Mouse (Mus musculus) bone marrow macrophage, adult 2 months (primary cell): ENCODE data around the gene Rap1b. TPM values are rescaled to one million over a fixed set of nuclear protein-coding genes. Genes with fewer than 3 reads are reported as not detected.
A peak's percentile ranks its signal among the peaks of the same experiment; 100 is the strongest.

ENCODE experiments used
- H3K27ac ChIP-seq: 2 replicates; pipeline ENCODE4 v1.5.1; 2012; ENCODE audit warnings: low read depth, low read length; ENCODE audit not compliant: insufficient read depth
- H3K4me1 ChIP-seq: 2 replicates; pipeline ENCODE4 v1.6.1; 2012; ENCODE audit warnings: low read length; ENCODE audit not compliant: control insufficient read depth, insufficient read depth
- H3K4me3 ChIP-seq: 2 replicates; pipeline ENCODE4 v1.5.1; 2012; ENCODE audit warnings: mild to moderate bottlenecking, low read length, moderate library complexity; ENCODE audit not compliant: insufficient read depth
- CTCF ChIP-seq: IDR thresholded peaks from 2 replicates; pipeline ENCODE4 v1.5.1; 2012; ENCODE audit warnings: low read depth, mild to moderate bottlenecking, low read length, moderate library complexity
- POLR2A ChIP-seq: IDR thresholded peaks from 2 replicates; pipeline ENCODE4 v1.6.1; 2012; ENCODE audit warnings: mild to moderate bottlenecking, low read depth, low read length, borderline replicate concordance
- polyA plus RNA-seq: library from polyadenylated mRNA; stranded (reverse); fragments of >200 nt; gene quantifications from 2 replicates; pipeline ENCODE4 v1.2.4, GENCODE M21; 2012; ENCODE audit not compliant: missing spikeins, insufficient read depth, insufficient read length

The Rap1b gene
- polyA plus RNA-seq, 1 experiment, result 458 TPM

GRCm38 (mm10) chr10:117876801-117877200, 31.0 kb upstream of the Rap1b start:
- Histone ChIP-seq H3K27ac (no peak overlapping the region), H3K4me3 (no peak overlapping the region), H3K4me1 (peaks cover 27% of the 10 kb centered on the region)
- TF ChIP-seq CTCF (no peak), POLR2A (no peak)

- TF ChIP-seq CTCF (no peak), POLR2A (no peak)
- H3K27ac ChIP-seq, result no peak overlapping the region
- H3K4me1 ChIP-seq, result peaks cover 27% of the 10 kb centered on the region
- H3K4me3 ChIP-seq, result no peak overlapping the region
These were observed 30.6 kb upstream of the Rap1b start for GRCm38 (mm10) chr10:117876400-117876799.

- H3K4me3 ChIP-seq, result no peak overlapping the region
- H3K4me1 ChIP-seq, result peaks cover 27% of the 10 kb centered on the region
- TF ChIP-seq POLR2A (no peak), CTCF (no peak)
- no peak overlapping the region for H3K27ac ChIP-seq
These were observed 29.1 kb upstream of the Rap1b start for GRCm38 (mm10) chr10:117874936-117875335.

GRCm38 (mm10) chr10:117873952-117874351, 28.1 kb upstream of the Rap1b start:
- no peak overlapping the region for H3K4me3 ChIP-seq
- no peak overlapping the region for H3K27ac ChIP-seq
- peaks cover 24% of the 10 kb centered on the region for H3K4me1 ChIP-seq
- no peak for TF ChIP-seq POLR2A
- no peak for TF ChIP-seq CTCF

- no peak overlapping the region for H3K27ac ChIP-seq
- H3K4me1 ChIP-seq, result peaks cover 24% of the 10 kb centered on the region
- TF ChIP-seq POLR2A (no peak), CTCF (no peak)
- H3K4me3 ChIP-seq, result no peak overlapping the region
These were observed 26.6 kb upstream of the Rap1b start for GRCm38 (mm10) chr10:117872468-117872867.

- Histone ChIP-seq H3K4me3 (no peak overlapping the region), H3K27ac (no peak overlapping the region), H3K4me1 (peaks cover 8% of the 10 kb centered on the region)
- TF ChIP-seq CTCF (no peak), POLR2A (no peak)
These were observed 21.5 kb upstream of the Rap1b start for GRCm38 (mm10) chr10:117867301-117867700.

- Histone ChIP-seq H3K27ac (no peak overlapping the region), H3K4me3 (no peak overlapping the region), H3K4me1 (peaks cover 7% of the 10 kb centered on the region)
- TF ChIP-seq CTCF (no peak), POLR2A (no peak)
These were observed 20.8 kb upstream of the Rap1b start for GRCm38 (mm10) chr10:117866641-117867040.

GRCm38 (mm10) chr10:117864695-117865094, 18.9 kb upstream of the Rap1b start:
- no peak overlapping the region for H3K4me3 ChIP-seq
- no peak for TF ChIP-seq CTCF
- no peak for TF ChIP-seq POLR2A
- H3K4me1 ChIP-seq, result peaks cover 20% of the 10 kb centered on the region
- H3K27ac ChIP-seq, result no peak overlapping the region

- TF ChIP-seq CTCF, result no peak
- no peak for TF ChIP-seq POLR2A
- Histone ChIP-seq H3K4me3 (no peak overlapping the region), H3K27ac (no peak overlapping the region), H3K4me1 (peaks cover 20% of the 10 kb centered on the region)
These were observed 18.4 kb upstream of the Rap1b start for GRCm38 (mm10) chr10:117864251-117864650.

- no peak overlapping the region for H3K27ac ChIP-seq
- H3K4me3 ChIP-seq, result no peak overlapping the region
- H3K4me1 ChIP-seq, result peaks cover 17% of the 10 kb centered on the region
- TF ChIP-seq POLR2A, result no peak
- TF ChIP-seq CTCF, result no peak
These were observed 16.3 kb upstream of the Rap1b start for GRCm38 (mm10) chr10:117862014-117862580.

GRCm38 (mm10) chr10:117860958-117861357, 15.1 kb upstream of the Rap1b start:
- Histone ChIP-seq H3K4me1 (peaks cover 19% of the 10 kb centered on the region), H3K27ac (peak overlapping the region; percentile 71), H3K4me3 (peak overlapping the region; percentile 31)
- TF ChIP-seq CTCF (no peak), POLR2A (no peak; the same call in 1 of the 2 replicates)
